Mouse (Mus musculus): ENCODE measurements around the gene Slc26a10. TPM values are rescaled to one million over a fixed set of nuclear protein-coding genes. Genes with fewer than 3 reads are reported as not detected.

The Slc26a10 gene
- polyA plus RNA-seq, 1 experiment, result 0.33 TPM

DNA sequence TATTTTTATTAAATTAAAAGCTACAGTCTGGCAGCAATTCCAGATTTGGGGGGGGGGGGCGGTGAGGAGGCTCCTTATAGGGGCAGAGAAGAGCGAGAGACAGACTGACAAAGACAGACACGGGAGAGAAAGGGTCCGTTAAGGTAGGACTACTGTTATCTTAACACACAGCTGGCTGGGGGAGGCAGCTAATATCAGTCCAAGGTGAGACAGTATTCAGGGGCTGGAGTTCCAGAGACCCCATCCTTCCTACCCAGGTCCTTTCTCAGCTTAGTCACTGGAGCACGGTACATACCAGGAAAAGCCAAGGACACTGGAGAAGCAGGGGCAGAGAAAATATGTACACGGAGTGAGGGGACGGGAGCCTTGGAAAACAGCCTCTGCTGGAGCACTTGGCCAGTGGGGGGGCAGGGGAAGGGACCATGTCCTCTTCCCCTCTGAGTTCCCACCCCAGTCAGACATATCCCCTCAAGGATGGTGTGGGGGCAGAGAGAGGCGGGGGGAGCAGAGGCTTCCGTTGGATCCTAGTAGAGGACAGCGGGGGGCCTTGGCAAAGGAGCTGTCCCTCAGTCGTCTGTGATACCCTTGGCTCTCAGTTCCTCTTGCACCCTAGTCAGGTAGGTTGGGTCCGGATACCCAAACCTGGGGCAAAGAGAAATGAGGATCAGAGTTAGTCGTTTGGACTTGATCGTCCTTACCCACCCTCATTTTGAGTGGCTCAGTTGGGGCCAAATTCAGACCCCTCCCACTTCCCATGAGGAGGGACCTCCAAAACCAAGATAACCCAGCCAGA lies 10.1 kb upstream of the Slc26a10 start:
- no peak for TF ChIP-seq GATA1 (IDR thresholded peaks at IDR 0.05; ENCODE audit: low read length)

DNA sequence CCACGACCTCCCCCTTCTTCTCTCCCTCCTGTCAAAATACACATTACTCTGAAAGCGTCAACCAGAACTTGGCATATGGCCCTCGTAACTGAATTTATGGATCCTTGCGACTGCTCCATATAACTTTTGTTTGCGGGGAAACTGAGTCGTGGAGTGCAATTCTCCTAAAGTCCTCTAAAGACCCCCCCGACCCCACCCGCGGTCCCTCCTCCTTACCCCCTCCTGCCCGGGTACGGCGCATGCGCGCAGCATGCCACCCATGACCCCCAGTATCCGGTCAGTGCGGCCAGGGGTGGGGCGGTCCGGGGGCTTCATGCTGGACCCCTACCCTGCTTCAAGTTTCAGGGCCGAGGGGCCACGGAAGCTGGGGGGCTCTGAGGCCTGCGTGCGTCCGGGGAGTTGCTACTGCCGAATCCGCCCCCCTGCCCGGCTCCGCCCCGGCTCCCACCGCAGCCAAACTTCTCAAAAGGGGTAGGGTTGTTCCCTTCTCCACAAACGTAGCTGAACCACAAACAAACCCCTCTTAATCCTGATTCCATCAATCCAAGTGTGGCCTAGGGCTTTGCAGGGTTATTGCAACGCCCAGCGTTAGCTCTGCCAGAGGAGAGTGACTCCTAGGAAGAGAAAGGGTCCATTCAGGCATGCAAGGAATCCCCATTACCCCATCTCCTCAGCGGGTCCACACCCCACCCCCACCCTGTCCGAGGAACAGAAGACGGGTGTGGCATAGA lies 9.4 kb upstream of the Slc26a10 start, which contains the start of gene Arhgef25:
Gene Arhgef25 (minus strand): TSS at position 433 of the 731 bp plus-strand sequence.
- no peak for TF ChIP-seq GATA1 (IDR thresholded peaks at IDR 0.05; ENCODE audit: low read length)

DNA sequence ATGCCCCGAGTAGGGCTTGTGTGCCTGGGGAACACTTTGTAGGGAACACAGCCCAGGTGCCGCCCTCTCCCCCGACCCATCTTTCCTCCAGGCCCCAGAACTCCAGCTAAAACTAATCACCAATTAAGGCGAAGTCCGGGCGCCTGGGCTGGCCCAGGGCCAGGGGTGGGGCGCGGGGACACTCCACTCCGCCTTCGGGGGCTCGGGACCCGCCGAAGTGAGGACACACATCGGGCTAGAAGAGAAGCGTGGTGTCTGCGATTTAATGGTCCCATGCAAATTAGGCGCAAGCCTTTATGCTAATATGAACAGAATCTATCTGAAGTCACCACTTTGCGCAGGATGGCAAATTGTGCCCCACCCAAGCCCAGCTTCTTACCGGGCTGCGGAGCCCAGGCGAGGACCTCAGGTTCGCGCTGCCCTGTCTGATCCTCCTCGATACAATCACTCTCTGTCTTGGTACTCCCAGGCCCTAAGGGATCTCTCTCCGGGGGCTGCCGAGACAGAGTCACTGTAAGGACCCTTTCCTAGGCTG lies 8.7 kb upstream of the Slc26a10 start:
- TF ChIP-seq GATA1 (IDR thresholded peaks at IDR 0.05; ENCODE audit: low read length), result no peak

DNA sequence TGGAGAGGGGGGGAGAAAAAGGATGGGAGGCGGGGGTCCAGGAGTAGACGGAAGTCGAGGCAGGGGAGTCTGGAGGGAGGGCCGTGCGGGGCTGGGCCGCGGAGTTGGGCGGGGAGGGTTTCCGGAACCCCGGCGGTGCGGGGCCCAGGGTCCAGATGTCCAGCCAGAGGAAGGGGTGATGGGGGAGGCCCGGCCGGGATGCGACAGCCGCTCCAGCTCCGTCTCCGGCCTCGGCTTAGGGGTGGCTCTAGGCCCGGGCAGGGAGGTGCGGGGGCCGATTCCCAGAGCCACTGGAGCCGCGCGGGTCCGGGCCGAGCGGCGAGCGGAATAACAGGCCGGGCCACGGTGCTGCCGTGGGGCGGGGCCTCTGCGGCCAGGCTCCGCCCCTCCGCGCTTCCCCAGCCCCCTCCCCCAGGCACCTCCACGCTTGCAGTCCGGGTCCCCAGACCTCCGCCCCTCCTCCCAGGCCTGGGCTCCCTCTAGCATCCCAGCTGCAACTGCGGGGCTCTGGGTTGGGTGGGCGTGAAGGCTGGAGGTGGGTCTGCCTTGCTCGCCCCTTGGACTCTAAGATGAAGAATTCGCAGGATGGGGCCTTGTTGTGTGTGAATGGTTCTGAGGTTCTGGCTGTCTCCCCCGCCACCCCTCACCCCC lies 8.1 kb upstream of the Slc26a10 start:
- no peak for TF ChIP-seq GATA1 (IDR thresholded peaks at IDR 0.05; ENCODE audit: low read length)

DNA sequence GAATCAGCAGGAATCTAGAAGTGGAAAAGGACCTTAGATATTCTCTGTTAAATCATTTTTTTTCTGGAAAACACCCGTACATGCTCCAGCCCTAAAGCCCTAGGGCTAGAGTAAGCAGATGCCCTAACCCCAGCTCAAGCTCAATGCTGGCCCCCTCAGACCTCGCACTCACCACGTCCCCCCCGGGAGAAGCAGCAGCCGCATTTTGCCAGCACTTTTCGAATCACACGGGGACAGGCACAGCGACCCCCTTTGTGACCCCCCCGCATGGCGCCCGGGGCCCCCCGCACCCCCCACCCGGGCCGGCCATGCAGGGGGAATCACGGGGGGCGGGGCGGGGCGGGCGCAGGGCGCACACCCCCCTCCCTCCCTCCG lies 7.6 kb upstream of the Slc26a10 start:
- TF ChIP-seq GATA1 (IDR thresholded peaks at IDR 0.05; ENCODE audit: low read length), result no peak

DNA sequence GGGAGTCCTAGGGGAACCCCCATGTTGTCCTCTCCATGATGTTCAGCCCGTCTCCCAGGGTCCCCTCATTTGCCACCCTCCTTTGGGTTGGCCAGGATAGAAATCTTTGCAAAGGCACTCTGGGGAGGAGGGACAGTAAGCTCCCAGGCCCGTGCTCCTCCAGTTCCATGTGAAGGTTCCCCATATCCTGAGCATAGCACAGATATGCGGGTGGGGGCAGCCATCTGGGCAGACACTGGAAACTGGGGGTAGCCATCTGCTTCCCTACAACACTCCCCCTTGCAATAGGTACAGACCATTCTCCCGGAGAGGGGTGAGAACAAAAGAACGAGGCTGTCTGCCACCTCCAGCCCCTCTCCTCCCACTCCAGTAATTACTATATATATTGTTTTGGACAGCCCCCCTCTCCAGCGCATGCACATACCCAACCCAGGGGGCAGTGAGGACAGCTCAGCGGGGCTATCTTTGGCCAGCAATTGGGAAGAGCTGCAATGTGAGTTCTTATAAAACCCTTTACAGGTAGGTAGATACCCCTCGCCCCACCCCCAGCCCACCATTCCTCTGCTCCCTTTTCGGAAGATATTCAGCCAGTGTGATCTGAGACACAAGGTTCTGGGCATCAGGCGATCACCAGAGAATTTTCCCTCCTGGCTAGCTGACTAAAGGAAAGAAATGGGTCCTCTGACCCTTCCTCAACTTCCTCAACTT lies 7.1 kb upstream of the Slc26a10 start:
- TF ChIP-seq GATA1 (IDR thresholded peaks at IDR 0.05; ENCODE audit: low read length), result no peak

DNA sequence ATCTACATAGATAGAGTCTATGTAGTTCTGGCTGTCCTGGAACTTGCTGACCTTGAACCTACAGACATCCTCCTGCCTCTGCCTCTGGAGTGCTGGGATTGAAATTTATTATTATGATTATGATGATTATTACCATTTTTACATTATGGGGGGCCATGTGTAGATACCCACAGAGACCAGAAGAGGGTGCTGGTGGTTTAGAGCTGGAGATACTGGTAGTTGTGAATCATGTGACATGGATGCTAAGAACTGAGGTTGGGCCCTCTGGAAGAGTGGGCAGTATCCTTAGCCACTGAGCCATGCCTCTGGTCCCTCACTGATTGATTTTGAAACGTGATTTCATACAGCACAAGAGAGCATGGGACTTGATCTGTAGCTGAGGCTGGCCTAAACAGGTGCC lies 6.0 kb upstream of the Slc26a10 start:
- TF ChIP-seq GATA1 (IDR thresholded peaks at IDR 0.05; ENCODE audit: low read length), result no peak

DNA sequence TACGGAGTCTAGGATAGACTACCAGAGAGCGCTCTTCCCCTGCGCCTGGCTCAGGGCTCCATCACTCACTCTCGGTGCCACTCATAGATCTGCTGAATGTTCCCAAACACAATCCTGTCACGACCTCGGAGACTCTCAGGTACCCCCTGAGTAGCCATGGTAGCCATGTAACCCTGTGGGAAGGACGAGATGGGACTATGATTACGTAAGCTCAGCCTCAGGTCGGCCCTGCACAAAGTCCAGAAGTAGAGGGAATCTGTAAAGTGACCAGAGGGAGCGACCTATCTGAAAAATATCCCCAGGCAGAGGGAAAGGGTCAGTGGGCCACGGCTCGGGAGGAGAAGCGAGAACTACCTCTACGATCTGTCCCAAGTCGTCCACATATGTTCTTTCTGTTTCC lies 5.1 kb upstream of the Slc26a10 start:
- TF ChIP-seq GATA1 (IDR thresholded peaks at IDR 0.05; ENCODE audit: low read length), result no peak

DNA sequence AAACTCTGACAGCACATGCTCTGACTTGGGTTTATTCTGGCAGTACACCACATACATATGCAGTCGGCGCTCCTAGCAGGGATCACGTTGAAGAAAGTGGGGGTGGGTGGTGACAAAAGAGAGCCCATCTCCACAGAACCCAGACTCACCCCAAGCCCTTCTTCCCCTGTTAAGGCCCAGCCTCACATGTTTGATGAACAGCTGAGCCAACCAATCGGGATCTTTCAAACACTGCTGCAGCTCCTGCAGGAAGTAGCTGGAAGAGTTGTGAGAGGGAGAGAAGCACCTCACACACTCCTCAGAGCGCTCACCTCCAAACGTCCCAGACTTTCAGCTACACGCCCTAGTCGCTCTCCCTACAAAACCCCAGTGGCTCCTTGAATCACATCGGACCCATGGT lies 4.7 kb upstream of the Slc26a10 start:
- no peak for TF ChIP-seq GATA1 (IDR thresholded peaks at IDR 0.05; ENCODE audit: low read length)

DNA sequence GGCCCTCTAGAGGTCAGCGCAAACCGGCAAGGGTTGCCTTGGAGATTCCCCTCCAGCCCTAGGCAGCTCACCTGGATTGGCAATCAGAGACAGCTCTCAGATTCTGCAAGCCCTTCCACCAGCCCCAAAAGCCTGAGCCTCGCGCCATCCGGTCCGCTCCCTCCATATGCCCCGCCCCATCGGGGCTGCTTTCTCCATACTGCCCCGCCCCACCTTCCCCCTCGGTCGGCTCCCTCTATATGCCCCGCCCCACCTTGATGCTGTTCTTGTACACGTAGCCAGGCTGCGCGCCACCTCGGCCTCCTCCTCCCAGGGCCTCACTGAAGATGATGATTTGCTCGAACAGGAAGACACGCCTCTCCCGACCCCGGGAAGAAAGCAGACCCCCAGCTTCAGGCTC lies 3.3 kb upstream of the Slc26a10 start:
- TF ChIP-seq GATA1 (IDR thresholded peaks at IDR 0.05; ENCODE audit: low read length), result no peak

DNA sequence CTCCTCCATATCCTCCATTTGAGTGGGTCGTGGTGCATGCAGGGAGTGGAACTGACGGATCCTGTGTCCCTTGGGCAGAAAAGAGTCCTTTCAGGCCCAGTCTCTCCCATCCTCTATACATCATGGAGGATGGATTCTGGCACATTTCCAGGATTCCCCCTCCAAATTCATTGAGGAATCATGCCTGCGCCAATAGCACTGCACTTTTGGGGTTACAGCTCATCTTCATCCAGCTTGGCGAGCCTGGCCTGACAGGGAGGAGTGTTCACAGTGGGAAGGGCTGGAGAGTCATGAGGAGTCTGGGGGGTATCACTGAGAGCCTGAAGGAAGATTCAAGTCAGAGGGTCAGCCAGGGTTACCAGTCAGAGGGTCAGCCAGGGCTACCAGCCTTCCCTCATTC lies 2.2 kb upstream of the Slc26a10 start:
- TF ChIP-seq GATA1 (IDR thresholded peaks at IDR 0.05; ENCODE audit: low read length), result no peak

DNA sequence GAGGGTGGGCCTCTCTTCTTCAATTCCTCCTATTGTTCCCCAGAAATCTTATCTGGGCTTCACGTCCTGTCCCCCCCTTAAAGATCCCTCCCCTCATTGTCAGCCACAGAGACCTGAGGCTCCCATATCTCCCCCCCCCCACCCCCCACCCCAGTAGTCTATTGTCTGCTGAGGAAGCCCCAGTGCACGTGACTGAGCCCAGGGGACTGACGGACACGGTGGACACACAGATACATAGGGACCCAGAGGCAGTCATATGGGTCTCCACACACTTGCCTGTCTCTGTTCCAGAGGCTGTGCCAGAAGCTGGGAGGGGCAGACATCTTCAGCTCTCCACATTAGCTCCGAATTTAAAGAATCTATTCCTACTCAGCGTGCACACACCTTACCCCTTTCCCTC lies 1.1 kb upstream of the Slc26a10 start:
- no peak for TF ChIP-seq GATA1 (IDR thresholded peaks at IDR 0.05; ENCODE audit: low read length)

DNA sequence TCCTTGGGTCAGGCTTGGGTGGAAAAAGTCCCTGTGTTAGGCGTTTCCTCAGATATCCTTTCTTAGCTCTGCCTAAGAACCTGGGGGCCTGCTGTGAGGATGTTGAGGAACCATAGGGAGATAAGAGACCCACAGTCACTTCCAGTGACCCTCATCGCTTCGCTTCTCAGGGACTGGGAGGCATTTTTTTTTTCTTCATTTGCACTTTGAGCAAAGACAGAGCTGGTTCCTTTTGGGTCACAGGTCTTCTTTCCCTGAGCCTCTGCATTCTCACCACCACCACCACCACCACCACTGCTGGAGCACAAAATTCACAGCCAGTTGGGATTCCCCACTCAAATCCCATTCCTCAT lies 226 bp upstream of the Slc26a10 start:
- no peak for TF ChIP-seq GATA1 (IDR thresholded peaks at IDR 0.05; ENCODE audit: low read length)

DNA sequence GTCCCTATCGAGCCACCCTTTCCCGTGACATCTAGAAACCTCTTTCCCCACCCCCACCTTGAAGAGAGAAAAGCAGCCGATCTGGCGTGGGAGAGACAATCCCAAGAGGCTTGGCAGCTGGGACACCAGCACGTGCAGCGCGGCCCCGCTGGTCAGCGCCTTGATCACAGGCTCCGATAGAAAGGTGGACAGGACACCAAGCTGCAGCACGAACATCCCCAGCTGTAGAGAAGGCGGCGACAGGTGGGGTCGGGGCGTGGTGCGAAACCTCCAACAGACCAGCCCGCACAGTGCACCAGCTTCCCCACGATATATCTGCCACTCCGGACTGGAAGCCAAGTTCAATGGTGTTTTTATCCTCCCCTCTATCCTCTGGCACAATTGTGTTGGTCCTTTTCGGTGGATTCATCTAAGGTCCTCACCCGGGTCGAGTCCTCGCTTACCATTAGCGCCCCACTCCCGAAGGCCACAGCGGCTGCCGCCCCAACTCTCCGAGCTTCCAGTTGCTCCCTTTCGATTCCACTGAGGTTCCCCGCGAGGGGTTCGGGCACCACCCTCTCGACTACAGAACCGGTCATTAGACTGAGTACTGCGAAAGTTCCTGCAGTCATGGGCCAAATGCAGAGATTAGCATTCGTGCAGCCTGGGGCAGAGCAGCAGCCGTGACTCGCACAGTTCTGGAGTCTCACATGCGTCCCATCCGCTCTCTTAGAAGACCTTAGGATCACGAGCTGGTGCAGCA lies 2.0 kb downstream of the Slc26a10 start:
- no peak for TF ChIP-seq GATA1 (IDR thresholded peaks at IDR 0.05; ENCODE audit: low read length)

DNA sequence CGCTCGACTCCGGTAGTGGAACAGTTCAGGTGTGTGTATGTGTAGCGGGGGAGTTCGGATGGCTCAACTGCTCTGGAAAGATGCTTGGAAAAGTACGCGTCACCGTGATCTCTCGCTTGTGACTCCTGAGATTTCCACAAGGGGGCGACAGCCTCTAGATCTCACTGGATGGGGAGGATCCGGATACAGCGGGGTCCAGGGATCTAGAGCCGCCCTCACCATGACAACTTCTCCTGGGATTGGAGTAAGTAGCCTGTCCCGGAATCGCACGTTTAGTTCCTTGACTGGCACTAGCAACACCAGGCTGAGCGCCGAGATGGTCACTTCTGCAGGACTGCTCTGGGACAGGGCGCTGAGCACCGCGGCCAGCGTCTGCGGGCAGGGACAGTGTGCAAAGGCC lies 2.7 kb downstream of the Slc26a10 start:
- TF ChIP-seq GATA1 (IDR thresholded peaks at IDR 0.05; ENCODE audit: low read length), result no peak

Data from G1E-ER4 (cell line).